Mouse (Mus musculus): ENCODE data around the gene Lsamp. TPM values are rescaled to one million over a fixed set of nuclear protein-coding genes. Genes with fewer than 3 reads are reported as not detected.

Gene Lsamp
- 1 to 10 TPM in 1 of 2 experiments, under 1 TPM in 1; 0.56 to 1.2 TPM for total RNA-seq (2021)
- long read RNA-seq, experiment 1, result 0 reads
- long read RNA-seq, experiment 2, result 0 reads

GRCm38 (mm10) chr16:39984205-39984634, at the start of gene Lsamp:
TSS of gene Lsamp (plus strand) at chr16:39984361.
- peak; percentile 6 for DNase-seq

- no peak for DNase-seq
These were observed 26.5 kb upstream of the Lsamp start for GRCm38 (mm10) chr16:39957686-39958085.

GRCm38 (mm10) chr16:39972712-39973111, 11.4 kb upstream of the Lsamp start:
- DNase-seq, result no peak

- no peak for DNase-seq
These were observed 602 bp downstream of the Lsamp start for GRCm38 (mm10) chr16:39984635-39985291.

- no peak for DNase-seq
These were observed 4.3 kb downstream of the Lsamp start for GRCm38 (mm10) chr16:39988466-39988865.

GRCm38 (mm10) chr16:39994821-39995220, 10.7 kb downstream of the Lsamp start:
- DNase-seq, result no peak

- no peak for DNase-seq
These were observed 24.6 kb downstream of the Lsamp start for GRCm38 (mm10) chr16:40008800-40009199.

- DNase-seq, result no peak
These were observed 26.9 kb downstream of the Lsamp start for GRCm38 (mm10) chr16:40011106-40011505.

GRCm38 (mm10) chr16:40022611-40023010, 38.5 kb downstream of the Lsamp start:
- no peak for DNase-seq

- DNase-seq, result no peak
These were observed 52.6 kb downstream of the Lsamp start for GRCm38 (mm10) chr16:40036719-40037118.

- no peak for DNase-seq
These were observed 75.4 kb downstream of the Lsamp start for GRCm38 (mm10) chr16:40059546-40059945.

GRCm38 (mm10) chr16:40059968-40060367, 75.8 kb downstream of the Lsamp start:
- DNase-seq, result no peak

- no peak for DNase-seq
These were observed 76.3 kb downstream of the Lsamp start for GRCm38 (mm10) chr16:40060491-40060890.

GRCm38 (mm10) chr16:40075556-40075955, 91.4 kb downstream of the Lsamp start:
- DNase-seq, result no peak

- DNase-seq, result no peak
These were observed 96.1 kb downstream of the Lsamp start for GRCm38 (mm10) chr16:40080224-40080623.

- DNase-seq, result no peak
These were observed 120.2 kb downstream of the Lsamp start for GRCm38 (mm10) chr16:40104329-40104728.

- DNase-seq, result no peak
These were observed 198.8 kb downstream of the Lsamp start for GRCm38 (mm10) chr16:40182918-40183317.

GRCm38 (mm10) chr16:40187987-40188590, 203.9 kb downstream of the Lsamp start:
- DNase-seq, result no peak

GRCm38 (mm10) chr16:40194401-40194800, 210.2 kb downstream of the Lsamp start:
- DNase-seq, result no peak

GRCm38 (mm10) chr16:40194839-40195238, 210.7 kb downstream of the Lsamp start:
- no peak for DNase-seq

GRCm38 (mm10) chr16:40228627-40229026, 244.5 kb downstream of the Lsamp start:
- DNase-seq, result no peak

GRCm38 (mm10) chr16:40233066-40233465, 248.9 kb downstream of the Lsamp start:
- DNase-seq, result no peak

- DNase-seq, result no peak
These were observed 250.2 kb downstream of the Lsamp start for GRCm38 (mm10) chr16:40234151-40234895.

All from gastrocnemius, postnatal 25 days (tissue).